Mouse (Mus musculus) common myeloid progenitor, adult 5-6 weeks (primary cell): ENCODE results near the gene Sidt2. TPM values are rescaled to one million over a fixed set of nuclear protein-coding genes. Genes with fewer than 3 reads are reported as not detected.

Experiments used
- ATAC-seq: replicated peaks from 2 replicates; pipeline ENCODE4 v1.8.0; 2016; ENCODE audit warnings: low read depth, mild to moderate bottlenecking, moderate TSS enrichment, inconsistent platforms; ENCODE audit not compliant: poor library complexity, severe bottlenecking
- total RNA-seq: library from RNA; stranded (forward); fragments of 200-1000, 187-1606 nt; gene quantifications from 2 replicates; pipeline ENCODE4 v1.2.3, GENCODE M21; 2017

Sidt2 gene
- 21.9 and 39.9 TPM in 2 replicates for total RNA-seq

- ATAC-seq = peak; percentile 79
These were observed at the start of gene Sidt2 for GRCm38 (mm10) chr9:45955107-45955963. TSS of gene Sidt2 (minus strand) at chr9:45955258.

GRCm38 (mm10) chr9:46004529-46004928, 49.5 kb upstream of the Sidt2 start:
- ATAC-seq = no peak

- 0 out of 2 replicates have a peak, but pooled peaks have one; percentile 54 for ATAC-seq
These were observed 48.7 kb upstream of the Sidt2 start for GRCm38 (mm10) chr9:46003729-46004128.

- no peak for ATAC-seq
These were observed 44.0 kb upstream of the Sidt2 start for GRCm38 (mm10) chr9:45999009-45999408.

GRCm38 (mm10) chr9:45985229-45985567, 30.1 kb upstream of the Sidt2 start:
- no peak; the same call in 1 of the 2 replicates for ATAC-seq

- peak; percentile 85 for ATAC-seq
These were observed 29.6 kb upstream of the Sidt2 start for GRCm38 (mm10) chr9:45984409-45985228.

GRCm38 (mm10) chr9:45983676-45984408, 28.8 kb upstream of the Sidt2 start:
- ATAC-seq = peak; percentile 38; the same call in 1 of the 2 replicates

GRCm38 (mm10) chr9:45981331-45981730, 26.3 kb upstream of the Sidt2 start:
- no peak for ATAC-seq

GRCm38 (mm10) chr9:45980611-45981010, 25.6 kb upstream of the Sidt2 start:
- no peak for ATAC-seq

- ATAC-seq = no peak
These were observed 24.7 kb upstream of the Sidt2 start for GRCm38 (mm10) chr9:45979778-45980177.

GRCm38 (mm10) chr9:45976884-45977283, 21.8 kb upstream of the Sidt2 start:
- ATAC-seq = no peak

GRCm38 (mm10) chr9:45963577-45963976, 8.5 kb upstream of the Sidt2 start:
- no peak for ATAC-seq

GRCm38 (mm10) chr9:45961855-45962254, 6.8 kb upstream of the Sidt2 start:
- peak; percentile 50 for ATAC-seq

GRCm38 (mm10) chr9:45959661-45960060, 4.6 kb upstream of the Sidt2 start:
- peak; percentile 42 for ATAC-seq

- ATAC-seq = no peak
These were observed 3.8 kb upstream of the Sidt2 start for GRCm38 (mm10) chr9:45958851-45959250.

- no peak for ATAC-seq
These were observed 3.1 kb upstream of the Sidt2 start for GRCm38 (mm10) chr9:45958023-45958670.

GRCm38 (mm10) chr9:45954294-45955106, 558 bp downstream of the Sidt2 start:
- peak; percentile 34; the same call in 1 of the 2 replicates for ATAC-seq

- ATAC-seq = 0 out of 2 replicates have a peak, but pooled peaks have one; percentile 2
These were observed 1.4 kb downstream of the Sidt2 start for GRCm38 (mm10) chr9:45953511-45954293.
